Mouse (Mus musculus) testis, adult 2 months (tissue): Measurements from ENCODE around the gene Cenpn.

Experiments
- CTCF ChIP-seq: fragments of 200-500 bp; IDR thresholded peaks from 2 replicates; pipeline ENCODE4 v1.5.1; 2012; ENCODE audit warnings: low read depth, mild to moderate bottlenecking, inconsistent platforms, low read length, moderate library complexity; ENCODE audit not compliant: control insufficient read depth, insufficient read depth, insufficient replicate concordance
- POLR2A ChIP-seq: fragments of 200-500 bp; IDR thresholded peaks from 2 replicates; pipeline ENCODE4 v1.6.1; 2012; ENCODE audit warnings: low read depth, mild to moderate bottlenecking, inconsistent platforms, low read length, moderate library complexity; ENCODE audit not compliant: control insufficient read depth

GRCm38 (mm10) chr8:116887813-116888212 lies 33.7 kb upstream of the Cenpn start:
- no peak for TF ChIP-seq CTCF
- no peak for TF ChIP-seq POLR2A
